Mouse (Mus musculus): Measurements from ENCODE around the gene Car4.

GRCm38 (mm10) chr11:84916703-84917300 is 40.8 kb upstream of the Car4 start:
- TF ChIP-seq EP300 (IDR thresholded peaks at IDR 0.05) (no peak), CTCF (IDR thresholded peaks at IDR 0.05) (no peak)

All from lung, postnatal 0 days (tissue).